Mouse (Mus musculus) lung, postnatal 0 days (tissue): ENCODE data around the gene Agap3. TPM values are rescaled to one million over a fixed set of nuclear protein-coding genes. Genes with fewer than 3 reads are reported as not detected.

ENCODE experiments used
- ATAC-seq: fragments of 200-750 bp; cut with Nextera tagmentation; 2 replicates; pipeline ENCODE4 v1.8.0; 2017; ENCODE audit warnings: moderate library complexity
- DNase-seq: peaks from one replicate; pipeline ENCODE4 v3.0.0-alpha.2; 2016; ENCODE audit warnings: low spot score
- H3K27ac ChIP-seq: fragments of 300-500 bp; sonication (generic); 2 replicates; pipeline ENCODE4 v1.5.1; 2014; ENCODE audit warnings: antibody characterized with exemption, mild to moderate bottlenecking, low read length, mixed read lengths
- H3K27me3 ChIP-seq: fragments of 300-500 bp; sonication (generic); replicated peaks from 2 replicates; pipeline ENCODE4 v1.6.1; 2014; ENCODE audit warnings: low read length, mixed read lengths; ENCODE audit not compliant: insufficient read depth
- H3K36me3 ChIP-seq: fragments of 300-500 bp; sonication (generic); 2 replicates; pipeline ENCODE4 v1.6.1; 2014; ENCODE audit warnings: low read length, mixed read lengths; ENCODE audit not compliant: insufficient read depth
- H3K4me1 ChIP-seq: fragments of 300-500 bp; sonication (generic); 2 replicates; pipeline ENCODE4 v1.6.1; 2014; ENCODE audit warnings: antibody characterized with exemption, low read depth, low read length, mixed read lengths; ENCODE audit not compliant: insufficient read depth
- H3K4me2 ChIP-seq: fragments of 300-500 bp; sonication (generic); replicated peaks from 2 replicates; pipeline ENCODE4 v1.6.1; 2014; ENCODE audit warnings: low read depth, mild to moderate bottlenecking, low read length, moderate library complexity, mixed read lengths
- H3K4me3 ChIP-seq: fragments of 300-500 bp; sonication (generic); 2 replicates; pipeline ENCODE4 v1.5.1; 2014; ENCODE audit warnings: low read depth, low read length
- H3K9ac ChIP-seq: fragments of 300-500 bp; sonication (generic); replicated peaks from 2 replicates; pipeline ENCODE4 v1.6.1; 2014; ENCODE audit warnings: low read depth, mild to moderate bottlenecking
- H3K9me3 ChIP-seq: fragments of 300-500 bp; sonication (generic); 2 replicates; pipeline ENCODE4 v1.6.1; 2016; ENCODE audit warnings: low read length, mixed read lengths
- CTCF ChIP-seq: IDR thresholded peaks from 2 replicates; pipeline ENCODE4 v1.5.1; 2016; ENCODE audit warnings: antibody characterized with exemption, mild to moderate bottlenecking
- EP300 ChIP-seq: IDR thresholded peaks from 2 replicates; pipeline ENCODE4 v1.6.1; 2016; ENCODE audit warnings: antibody characterized with exemption, mild to moderate bottlenecking, control low read depth
- WGBS: fragments of 180-500 bp; shearing (Covaris S2); extraction: QIAGEN DNeasy Blood & Tissue Kit; methylation state at CpG from one replicate; pipeline ENCODE4 v1.1.7; 2014; 5-methylcytosine and 5-hydroxymethylcytosine counted together
- polyA plus RNA-seq: library from polyadenylated mRNA; unstranded; fragments of >200 nt; fragmentation: Nextera tagmentation; extraction: Ambion mirVana; gene quantifications from 2 replicates; pipeline ENCODE4 v1.2.1, GENCODE M21; 2015

The Agap3 gene
- polyA plus RNA-seq, 1 experiment from 2014 or later, result 44.7 TPM

GRCm38 (mm10) chr5:24451264-24452029 is 530 bp upstream of the Agap3 start:
- H3K9me3 ChIP-seq, result no peaks in the 10 kb centered on the region
- no peaks in the 10 kb centered on the region for H3K36me3 ChIP-seq
- peak overlapping the region; percentile 87 for H3K27ac ChIP-seq
- 5% methylated on average over 28 of the region's 66 CpGs for WGBS
- peaks cover 24% of the 10 kb centered on the region for H3K4me1 ChIP-seq
- peak overlapping the region; percentile 87 for H3K4me2 ChIP-seq
- DNase-seq (peak; percentile 97), ATAC-seq (peak; percentile 85)
- peak overlapping the region; percentile 70 for H3K9ac ChIP-seq
- H3K27me3 ChIP-seq, result no peaks in the 10 kb centered on the region
- TF ChIP-seq CTCF, result peak; percentile 30
- TF ChIP-seq EP300, result no peak
- H3K4me3 ChIP-seq, result peak overlapping the region; percentile 82

GRCm38 (mm10) chr5:24452691-24453233 is 785 bp downstream of the Agap3 start:
- Histone ChIP-seq H3K4me2 (peak overlapping the region; percentile 87), H3K27me3 (no peaks in the 10 kb centered on the region), H3K27ac (peak overlapping the region; percentile 20; the same call in 1 of the 2 replicates), H3K36me3 (no peaks in the 10 kb centered on the region), H3K4me1 (peaks cover 18% of the 10 kb centered on the region), H3K9me3 (no peaks in the 10 kb centered on the region), H3K4me3 (peak overlapping the region; percentile 82), H3K9ac (peak overlapping the region; percentile 70)
- ATAC-seq (no peak), DNase-seq (peak; percentile 30)
- WGBS, result 2% methylated on average over 29 of the region's 29 CpGs
- TF ChIP-seq EP300 (no peak), CTCF (peak; percentile 26)

GRCm38 (mm10) chr5:24453283-24453984 is 1.5 kb downstream of the Agap3 start:
- H3K9me3 ChIP-seq, result no peaks in the 10 kb centered on the region
- H3K4me3 ChIP-seq, result peak overlapping the region; percentile 82
- H3K4me2 ChIP-seq, result peak overlapping the region; percentile 87
- H3K36me3 ChIP-seq, result no peaks in the 10 kb centered on the region
- H3K9ac ChIP-seq, result peak overlapping the region; percentile 70
- WGBS, result 25% methylated on average over 5 of the region's 5 CpGs
- peak overlapping the region; percentile 20; the same call in 1 of the 2 replicates for H3K27ac ChIP-seq
- DNase-seq (peak; percentile 17), ATAC-seq (no peak)
- TF ChIP-seq EP300 (no peak), CTCF (no peak)
- no peaks in the 10 kb centered on the region for H3K27me3 ChIP-seq
- H3K4me1 ChIP-seq, result peaks cover 15% of the 10 kb centered on the region

- DNase-seq, result no peak
- no peaks in the 10 kb centered on the region for H3K9me3 ChIP-seq
- no peak for TF ChIP-seq EP300
- TF ChIP-seq CTCF, result no peak
- H3K27ac ChIP-seq, result 0 out of 2 replicates have a peak overlapping the region, but pooled peaks have one; percentile 20
- H3K27me3 ChIP-seq, result no peaks in the 10 kb centered on the region
- no peak overlapping the region; the same call in 1 of the 2 replicates for H3K4me3 ChIP-seq
- 12% methylated on average over 2 of the region's 2 CpGs for WGBS
- 0 out of 2 replicates have a peak overlapping the region, but pooled peaks have one; percentile 70 for H3K9ac ChIP-seq
- ATAC-seq, result no peak
- H3K4me2 ChIP-seq, result no peak overlapping the region; the same call in 1 of the 2 replicates
- no peaks in the 10 kb centered on the region for H3K36me3 ChIP-seq
- H3K4me1 ChIP-seq, result peaks cover 15% of the 10 kb centered on the region
Observed at GRCm38 (mm10) chr5:24453985-24454303, 2.0 kb downstream of the Agap3 start.

- H3K9me3 ChIP-seq, result no peaks in the 10 kb centered on the region
- TF ChIP-seq CTCF (no peak), EP300 (no peak)
- H3K27ac ChIP-seq, result peak overlapping the region; percentile 59
- no peak for ATAC-seq
- no peak overlapping the region for H3K4me2 ChIP-seq
- no peaks in the 10 kb centered on the region for H3K27me3 ChIP-seq
- no peak overlapping the region for H3K9ac ChIP-seq
- no peaks in the 10 kb centered on the region for H3K36me3 ChIP-seq
- WGBS, result 47% methylated on average over 3 of the region's 3 CpGs
- H3K4me3 ChIP-seq, result no peak overlapping the region
- H3K4me1 ChIP-seq, result peaks cover 15% of the 10 kb centered on the region
- peak; percentile 45 for DNase-seq
Observed at GRCm38 (mm10) chr5:24455076-24455475, 3.1 kb downstream of the Agap3 start.

- H3K9ac ChIP-seq, result no peak overlapping the region
- ATAC-seq, result no peak
- no peaks in the 10 kb centered on the region for H3K9me3 ChIP-seq
- WGBS, result 55% methylated on average over 7 of the region's 7 CpGs
- no peak overlapping the region for H3K4me3 ChIP-seq
- H3K4me1 ChIP-seq, result peaks cover 15% of the 10 kb centered on the region
- peak overlapping the region; percentile 59 for H3K27ac ChIP-seq
- H3K4me2 ChIP-seq, result no peak overlapping the region
- TF ChIP-seq EP300 (0 out of 2 replicates have a peak, but pooled peaks have one; percentile 8), CTCF (no peak)
- H3K36me3 ChIP-seq, result no peaks in the 10 kb centered on the region
- no peak for DNase-seq
- no peaks in the 10 kb centered on the region for H3K27me3 ChIP-seq
Observed at GRCm38 (mm10) chr5:24455613-24456012, 3.6 kb downstream of the Agap3 start.
